Mouse (Mus musculus) midbrain, postnatal 0 days (tissue): ENCODE results near the gene Sema3a. TPM values are rescaled to one million over a fixed set of nuclear protein-coding genes. Genes with fewer than 3 reads are reported as not detected.
A peak's percentile ranks its signal among the peaks of the same experiment; 100 is the strongest.

Experiments
- ATAC-seq: fragments of 200-750 bp; cut with Nextera tagmentation; 2 replicates; pipeline ENCODE4 v1.8.0; 2017; ENCODE audit warnings: moderate number of reproducible peaks, mild to moderate bottlenecking, moderate TSS enrichment, moderate library complexity; ENCODE audit not compliant: low FRiP score
- DNase-seq: peaks from one replicate; pipeline ENCODE4 v3.0.0-alpha.2; 2015; ENCODE audit warnings: low spot score
- H3K27ac ChIP-seq: fragments of 300-500 bp; sonication (generic); 2 replicates; pipeline ENCODE4 v1.5.1; 2014; ENCODE audit warnings: low read depth, mild to moderate bottlenecking, low read length, mixed read lengths
- H3K27me3 ChIP-seq: fragments of 300-500 bp; sonication (generic); 2 replicates; pipeline ENCODE4 v1.6.1; 2014; ENCODE audit warnings: low read length, control low read depth, mixed read lengths; ENCODE audit not compliant: insufficient read depth
- H3K36me3 ChIP-seq: fragments of 300-500 bp; sonication (generic); 2 replicates; pipeline ENCODE4 v1.6.1; 2014; ENCODE audit warnings: low read length, control low read depth, mixed read lengths; ENCODE audit not compliant: insufficient read depth
- H3K4me1 ChIP-seq: fragments of 300-500 bp; sonication (generic); 2 replicates; pipeline ENCODE4 v1.6.1; 2014; ENCODE audit warnings: mild to moderate bottlenecking, control low read depth, antibody characterized with exemption, low read length, mixed read lengths; ENCODE audit not compliant: insufficient read depth
- H3K4me2 ChIP-seq: fragments of 300-500 bp; sonication (generic); 2 replicates; pipeline ENCODE4 v1.6.1; 2014; ENCODE audit warnings: low read depth, mild to moderate bottlenecking, low read length, mixed read lengths; ENCODE audit not compliant: poor library complexity, severe bottlenecking
- H3K4me3 ChIP-seq: fragments of 300-500 bp; sonication (generic); 2 replicates; pipeline ENCODE4 v1.5.1; 2014; ENCODE audit warnings: low read depth, mild to moderate bottlenecking, low read length, moderate library complexity
- H3K9ac ChIP-seq: fragments of 300-500 bp; sonication (generic); replicated peaks from 2 replicates; pipeline ENCODE4 v1.6.1; 2014; ENCODE audit warnings: mild to moderate bottlenecking, low read length, moderate library complexity, mixed read lengths; ENCODE audit not compliant: poor library complexity, severe bottlenecking
- H3K9me3 ChIP-seq: fragments of 300-500 bp; sonication (generic); 2 replicates; pipeline ENCODE4 v1.6.1; 2016; ENCODE audit warnings: low read length, control low read depth
- CTCF ChIP-seq: IDR thresholded peaks from 2 replicates; pipeline ENCODE4 v1.5.1; 2016; ENCODE audit warnings: antibody characterized with exemption, mild to moderate bottlenecking
- WGBS: fragments of 180-500 bp; shearing (Covaris S2); extraction: QIAGEN DNeasy Blood & Tissue Kit; methylation state at CpG from one replicate; pipeline ENCODE4 v1.1.7; 2014; 5-methylcytosine and 5-hydroxymethylcytosine counted together
- polyA plus RNA-seq: library from polyadenylated mRNA; unstranded; fragments of >200 nt; fragmentation: Nextera tagmentation; extraction: Ambion mirVana; gene quantifications from 2 replicates; pipeline ENCODE4 v1.2.1, GENCODE M21; 2015
- total RNA-seq: library from RNA; depleted of rRNA; stranded (reverse); fragments of >200 nt; gene quantifications from 2 replicates; pipeline ENCODE4 v1.2.3, GENCODE M21; 2014

Gene Sema3a
- total and polyA plus RNA-seq, 2 experiments from 2014 or later, result 4.8 to 13.7 TPM

DNA sequence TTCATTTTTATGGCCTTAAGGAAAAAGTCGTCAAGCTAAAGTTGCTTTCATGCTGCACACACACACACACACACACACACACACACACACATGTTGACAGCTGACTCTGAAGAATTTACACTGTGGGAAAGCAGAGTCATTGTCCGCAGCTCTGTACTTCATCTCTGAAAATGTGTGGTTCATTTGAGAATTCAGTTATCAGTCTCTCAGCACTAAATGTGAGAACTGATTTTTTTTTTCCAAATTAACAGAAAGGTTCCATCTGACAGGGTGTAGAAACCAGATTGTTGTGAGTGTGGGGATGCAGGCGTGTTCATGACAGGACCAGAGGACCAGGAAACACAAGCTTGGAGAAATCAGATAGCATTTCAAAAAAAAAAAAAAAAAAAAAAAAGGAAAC lies 400.4 kb downstream of the Sema3a start:
- WGBS, result 72% methylated on average over 3 of the region's 3 CpGs
- no peak for ATAC-seq

DNA sequence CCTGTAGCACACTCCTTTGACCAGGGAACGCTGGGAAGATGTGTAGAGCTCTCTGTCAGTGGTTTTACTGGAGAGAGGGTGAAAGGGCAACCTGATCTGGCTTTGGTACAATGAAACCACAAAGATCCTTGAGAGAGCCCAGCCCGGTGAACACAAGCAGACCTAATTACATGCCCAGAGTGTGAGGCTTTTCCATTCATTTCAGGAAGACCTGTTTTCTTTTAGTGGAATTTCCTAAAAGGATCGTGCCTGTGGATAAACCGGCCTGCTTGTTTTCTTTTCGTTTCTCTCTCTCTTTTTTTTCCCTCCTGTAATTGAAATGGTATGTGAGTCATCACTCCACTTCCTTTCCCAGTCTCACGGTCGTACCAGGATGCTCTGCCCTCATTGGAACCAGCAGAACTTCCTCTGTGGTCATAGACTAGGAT lies 401.8 kb downstream of the Sema3a start:
- Histone ChIP-seq H3K27me3 (peaks cover 28% of the 10 kb centered on the region), H3K4me1 (no peaks in the 10 kb centered on the region), H3K4me2 (no peak overlapping the region), H3K4me3 (no peak overlapping the region), H3K9me3 (no peaks in the 10 kb centered on the region), H3K27ac (no peak overlapping the region), H3K36me3 (no peaks in the 10 kb centered on the region), H3K9ac (no peak overlapping the region)
- no peak for TF ChIP-seq CTCF
- ATAC-seq (no peak), DNase-seq (no peak)
- 19% methylated on average over 7 of the region's 7 CpGs for whole genome bisulfite sequencing

More for the DNA sequence above, 400.4 kb downstream of the Sema3a start:
- peaks cover 30% of the 10 kb centered on the region for H3K27me3 ChIP-seq
- no peaks in the 10 kb centered on the region for H3K36me3 ChIP-seq
- no peak for TF ChIP-seq CTCF
- no peaks in the 10 kb centered on the region for H3K4me1 ChIP-seq
- no peak for DNase-seq
- H3K4me2 ChIP-seq, result no peak overlapping the region
- no peak overlapping the region for H3K27ac ChIP-seq
- H3K9ac ChIP-seq, result no peak overlapping the region
- no peak overlapping the region for H3K4me3 ChIP-seq
- no peaks in the 10 kb centered on the region for H3K9me3 ChIP-seq

DNA sequence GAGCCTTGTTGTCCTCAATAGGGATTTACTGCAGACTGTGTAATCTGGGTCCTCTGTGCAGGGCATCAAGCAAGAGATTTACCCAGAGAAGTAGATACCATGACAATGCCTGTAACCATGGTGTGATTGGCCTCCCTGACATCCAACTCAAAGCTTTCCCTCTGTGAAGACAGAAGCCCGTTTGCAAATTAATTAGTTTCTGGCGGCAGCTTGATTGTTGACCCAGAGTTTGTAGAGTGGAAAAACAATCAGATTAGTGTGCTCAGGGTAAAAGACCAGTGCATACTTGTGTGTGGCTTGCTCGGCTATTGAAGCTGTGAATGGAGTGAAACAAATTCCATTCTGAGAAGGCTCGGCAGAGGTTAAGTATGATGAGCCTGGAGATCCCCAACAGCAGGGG lies 404.0 kb downstream of the Sema3a start:
- TF ChIP-seq CTCF, result no peak
- Histone ChIP-seq H3K4me2 (no peak overlapping the region), H3K27me3 (peaks cover 23% of the 10 kb centered on the region), H3K4me3 (no peak overlapping the region), H3K27ac (no peak overlapping the region), H3K9me3 (no peaks in the 10 kb centered on the region), H3K36me3 (no peaks in the 10 kb centered on the region), H3K9ac (no peak overlapping the region), H3K4me1 (no peaks in the 10 kb centered on the region)
- 5% methylated on average over 4 of the region's 4 CpGs for WGBS
- DNase-seq, result peak; percentile 75
- ATAC-seq, result peak; percentile 62

DNA sequence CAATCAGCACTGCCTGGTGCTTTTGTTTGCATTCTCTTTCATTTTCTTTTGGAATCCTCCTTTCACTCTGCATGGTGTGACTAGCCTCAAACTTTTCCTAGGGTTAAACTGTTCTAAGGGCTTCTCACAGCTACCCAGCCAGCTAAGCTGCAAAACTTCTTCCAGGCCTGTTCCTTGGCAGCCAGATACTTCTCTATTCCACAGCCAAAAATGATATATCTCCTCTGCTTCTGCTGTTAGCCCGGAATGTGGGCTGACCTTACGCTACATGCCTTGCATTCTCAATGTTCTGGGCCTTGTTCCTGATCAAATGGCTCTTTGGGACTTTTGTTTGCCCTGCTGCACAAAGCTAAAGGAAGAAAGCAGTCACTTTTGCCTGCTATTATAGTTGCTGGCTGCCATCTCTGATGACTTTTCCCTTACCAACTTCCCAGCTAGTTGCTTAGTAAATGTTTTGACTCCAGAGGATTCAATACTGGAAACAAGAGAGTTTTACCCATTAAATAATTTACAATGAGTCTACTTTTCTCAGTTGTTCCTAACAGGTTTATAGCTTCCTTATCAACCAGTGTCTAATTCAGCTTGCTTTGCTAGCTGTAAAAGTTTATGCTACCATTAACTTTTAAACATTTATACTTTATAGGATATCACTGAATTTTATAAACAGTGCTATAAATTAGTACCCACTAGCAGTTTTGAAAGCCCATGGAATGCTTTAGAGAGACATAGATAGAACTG lies 422.4 kb downstream of the Sema3a start:
- Histone ChIP-seq H3K9me3 (no peaks in the 10 kb centered on the region), H3K27me3 (peaks cover 15% of the 10 kb centered on the region; the same call in 1 of the 2 replicates)
- DNase-seq, result peak; percentile 74

DNA sequence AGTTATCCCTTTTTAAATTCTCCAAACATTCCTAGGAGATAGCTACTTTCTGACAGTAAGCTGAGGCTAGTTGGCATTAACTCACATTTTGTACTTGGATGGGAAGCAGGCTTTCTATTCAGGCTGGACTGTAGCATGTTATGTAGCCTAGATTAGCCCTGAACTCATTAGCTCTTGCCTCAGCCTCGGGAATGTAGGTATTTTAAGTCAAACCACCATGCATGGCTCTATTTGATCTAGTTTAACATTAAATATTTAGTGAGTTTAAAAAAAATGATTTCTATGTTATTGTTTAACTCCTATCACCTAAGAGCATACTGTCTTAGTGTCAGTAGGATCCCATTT lies 423.0 kb downstream of the Sema3a start:
- ATAC-seq (no peak), DNase-seq (no peak)
- H3K27ac ChIP-seq, result no peak overlapping the region
- no peaks in the 10 kb centered on the region for H3K4me1 ChIP-seq
- H3K9ac ChIP-seq, result no peak overlapping the region
- no peak overlapping the region for H3K4me3 ChIP-seq
- no peak for TF ChIP-seq CTCF
- no peaks in the 10 kb centered on the region for H3K9me3 ChIP-seq
- no peaks in the 10 kb centered on the region for H3K36me3 ChIP-seq
- H3K27me3 ChIP-seq, result peaks cover 15% of the 10 kb centered on the region; the same call in 1 of the 2 replicates
- 37% methylated on average over 1 of the region's 1 CpGs for WGBS
- H3K4me2 ChIP-seq, result no peak overlapping the region

More for the DNA sequence above, 422.4 kb downstream of the Sema3a start:
- Histone ChIP-seq H3K27ac (no peak overlapping the region), H3K4me3 (no peak overlapping the region), H3K9ac (no peak overlapping the region), H3K36me3 (no peaks in the 10 kb centered on the region), H3K4me1 (no peaks in the 10 kb centered on the region), H3K4me2 (no peak overlapping the region)
- 30% methylated on average over 2 of the region's 2 CpGs for WGBS
- ATAC-seq, result no peak
- TF ChIP-seq CTCF, result no peak

DNA sequence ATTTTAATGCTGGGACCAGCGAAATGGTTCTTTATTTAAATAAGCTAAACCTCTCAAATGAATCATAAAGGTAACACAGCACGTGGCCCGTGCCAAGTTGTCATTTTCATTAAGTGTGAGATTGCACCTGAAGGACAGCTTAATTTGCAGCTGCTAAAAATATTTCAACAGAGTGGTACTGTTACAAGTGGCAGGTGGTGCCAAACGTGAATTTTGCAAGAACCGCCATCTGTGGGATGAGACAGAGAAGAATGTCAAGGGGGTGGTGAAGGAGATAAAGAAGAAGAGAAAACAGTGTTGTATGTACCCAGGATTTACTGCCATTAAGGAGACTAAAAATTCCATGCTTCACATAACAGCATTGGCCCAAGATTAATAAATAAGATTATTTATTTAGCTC lies 423.9 kb downstream of the Sema3a start:
- H3K36me3 ChIP-seq, result no peaks in the 10 kb centered on the region
- no peaks in the 10 kb centered on the region for H3K9me3 ChIP-seq
- DNase-seq, result peak; percentile 2
- TF ChIP-seq CTCF, result no peak
- WGBS, result 75% methylated on average over 5 of the region's 5 CpGs
- no peak overlapping the region for H3K4me2 ChIP-seq
- H3K27ac ChIP-seq, result no peak overlapping the region
- ATAC-seq, result no peak
- no peaks in the 10 kb centered on the region for H3K4me1 ChIP-seq
- H3K27me3 ChIP-seq, result peaks cover 15% of the 10 kb centered on the region; the same call in 1 of the 2 replicates
- H3K4me3 ChIP-seq, result no peak overlapping the region
- H3K9ac ChIP-seq, result no peak overlapping the region
